Mouse (Mus musculus) thymus, postnatal 36 days (tissue): Measurements from ENCODE around the gene Itgam.
"Not testable (repeated sequence)": the region's sequence is repeated elsewhere in the genome, so short reads cannot be mapped to it uniquely, and the experiment has no call there.

Experiments
- DNase-seq, 2 experiments: peaks; one replicate each; pipeline ENCODE4 v3.0.0; 2022; ENCODE audit warnings: mixed read lengths in 2 of 2

Gene Itgam

GRCm38 (mm10) chr7:128133596-128133995 is 71.2 kb downstream of the Itgam start:
- DNase-seq = no peak

DNA sequence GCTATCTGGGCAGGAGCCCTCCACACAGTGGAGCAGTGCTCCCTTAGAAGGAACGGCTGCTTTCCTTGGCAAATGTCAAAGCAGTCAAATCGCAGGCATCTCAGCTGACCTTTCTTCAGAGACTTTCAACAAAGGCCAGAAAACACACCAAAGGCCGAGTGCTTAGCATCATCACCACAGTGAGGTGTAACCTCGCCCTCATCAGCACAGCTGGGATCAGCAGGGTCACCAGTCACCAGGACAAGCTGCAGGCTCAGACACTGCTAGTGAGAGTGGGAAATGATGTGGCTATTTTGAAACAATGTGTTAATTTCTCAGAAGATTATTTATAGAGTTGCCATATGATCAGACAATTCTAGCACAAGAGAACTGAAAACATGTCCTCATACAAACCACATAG is 74.5 kb downstream of the Itgam start:
- no peak for DNase-seq

- DNase-seq = no peak
Observed at GRCm38 (mm10) chr7:128139611-128140010, 77.2 kb downstream of the Itgam start.

GRCm38 (mm10) chr7:128150970-128151369 is 88.5 kb downstream of the Itgam start:
- no peak for DNase-seq

GRCm38 (mm10) chr7:128154076-128154475 is 91.6 kb downstream of the Itgam start, which contains the start of gene Itgad:
Gene Itgad, plus strand, starts transcription at chr7:128154376.
- no peak for DNase-seq

GRCm38 (mm10) chr7:128154924-128155323 is 92.5 kb downstream of the Itgam start:
- no peak for DNase-seq

DNA sequence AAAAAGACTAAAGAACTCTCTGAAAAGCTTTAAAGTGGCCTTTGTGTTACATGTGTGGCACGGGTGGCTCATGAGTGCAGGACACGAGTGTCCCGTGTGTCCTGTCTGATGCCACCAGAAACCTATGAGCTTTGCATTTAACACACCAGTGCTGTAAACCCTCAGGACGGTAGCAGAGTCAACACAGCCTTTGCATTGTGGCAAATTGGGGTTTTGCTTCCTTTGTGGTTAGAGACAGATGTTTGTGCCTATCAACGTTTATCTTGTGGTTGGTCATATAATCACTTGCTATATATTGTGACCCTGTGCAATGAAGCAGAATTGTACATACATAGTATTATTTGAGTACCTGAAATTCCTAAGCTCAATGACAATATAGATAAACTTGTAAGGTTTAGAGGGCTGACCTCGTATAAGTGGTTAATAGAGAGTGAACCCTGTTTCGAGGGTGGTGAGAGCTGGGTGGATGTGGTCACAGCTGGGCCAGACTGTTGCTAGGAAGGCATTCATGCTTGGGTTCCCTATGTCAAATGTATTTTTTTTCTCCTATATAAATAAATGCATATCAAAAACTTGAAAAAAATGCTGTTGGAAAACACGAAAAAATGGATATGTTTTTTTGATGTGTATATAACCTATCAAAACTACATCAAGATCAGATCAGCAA is 96.4 kb downstream of the Itgam start:
- DNase-seq = not testable (repeated sequence)

GRCm38 (mm10) chr7:128164001-128164400 is 101.6 kb downstream of the Itgam start:
- DNase-seq = no peak

- DNase-seq = no peak
Observed at GRCm38 (mm10) chr7:128166391-128166790, 104.0 kb downstream of the Itgam start.
